Mouse (Mus musculus) MEL (cell line): Measurements from ENCODE around the gene Cbr4.

Experiments
- CTCF ChIP-seq, 3 experiments: IDR thresholded peaks in 2 of 3; conservative IDR thresholded peaks in 1 of 3; 2 replicates each; pipeline ENCODE4 v1.5.1; 2011 to 2012; ENCODE audit warnings: low read length in 3 of 3, low read depth in 2 of 3, mild to moderate bottlenecking in 2 of 3, improper control_type of control experiment in 1 of 3, inconsistent platforms in 1 of 3, mixed read lengths in 1 of 3, moderate library complexity in 1 of 3; ENCODE audit not compliant: control insufficient read depth in 1 of 3, insufficient read depth in 1 of 3, poor library complexity in 1 of 3, severe bottlenecking in 1 of 3
- ELF1 ChIP-seq: IDR thresholded peaks from 2 replicates; pipeline ENCODE4 v1.6.1; 2014; ENCODE audit warnings: low read depth, mild to moderate bottlenecking, inconsistent platforms, low read length, improper control_type of control experiment, moderate library complexity
- EP300 ChIP-seq, 2 experiments: IDR thresholded peaks; 2 replicates each; pipeline ENCODE4 v1.6.1; 2011; ENCODE audit warnings: improper control_type of control experiment in 2 of 2, low read length in 2 of 2, low read depth in 1 of 2, mild to moderate bottlenecking in 1 of 2
- GABPA ChIP-seq: IDR thresholded peaks from 2 replicates; pipeline ENCODE4 v1.6.1; 2012; ENCODE audit warnings: low read depth, mild to moderate bottlenecking, inconsistent platforms, low read length, improper control_type of control experiment, moderate library complexity
- GATA1 ChIP-seq: IDR thresholded peaks from 2 replicates; pipeline ENCODE4 v1.6.1; 2011; ENCODE audit warnings: low read depth, low read length, improper control_type of control experiment
- HCFC1 ChIP-seq: IDR thresholded peaks from 2 replicates; pipeline ENCODE4 v1.6.1; 2012; ENCODE audit warnings: low read depth, mild to moderate bottlenecking, inconsistent platforms, low read length, improper control_type of control experiment, moderate library complexity
- MAFK ChIP-seq: IDR thresholded peaks from 2 replicates; pipeline ENCODE4 v1.6.1; 2011; ENCODE audit warnings: low read depth, mild to moderate bottlenecking, low read length, improper control_type of control experiment, borderline replicate concordance
- MAX ChIP-seq: IDR thresholded peaks from 2 replicates; pipeline ENCODE4 v1.6.1; 2011; ENCODE audit warnings: low read length, improper control_type of control experiment
- MYB ChIP-seq: IDR thresholded peaks from 2 replicates; pipeline ENCODE4 v1.6.1; 2011; ENCODE audit warnings: mild to moderate bottlenecking, low read depth, low read length, improper control_type of control experiment
- POLR2A ChIP-seq, 2 experiments: IDR thresholded peaks; 2 replicates each; pipeline ENCODE4 v1.6.1; 2011 to 2012; ENCODE audit warnings: low read length in 2 of 2, mild to moderate bottlenecking in 2 of 2, control low read depth in 1 of 2, improper control_type of control experiment in 1 of 2, low read depth in 1 of 2, moderate library complexity in 1 of 2; ENCODE audit not compliant: control insufficient read depth in 1 of 2, insufficient read depth in 1 of 2, poor library complexity in 1 of 2
- POLR2AphosphoS2 ChIP-seq: IDR thresholded peaks from 2 replicates; pipeline ENCODE4 v1.6.1; 2011; ENCODE audit warnings: low read length, improper control_type of control experiment
- RAD21 ChIP-seq: IDR thresholded peaks from 2 replicates; pipeline ENCODE4 v1.6.1; 2011; ENCODE audit warnings: mild to moderate bottlenecking, low read depth, low read length, improper control_type of control experiment
- USF1 ChIP-seq: IDR thresholded peaks from 2 replicates; pipeline ENCODE4 v1.6.1; 2014; ENCODE audit warnings: low read depth, mild to moderate bottlenecking, inconsistent platforms, low read length, improper control_type of control experiment, moderate library complexity

DNA sequence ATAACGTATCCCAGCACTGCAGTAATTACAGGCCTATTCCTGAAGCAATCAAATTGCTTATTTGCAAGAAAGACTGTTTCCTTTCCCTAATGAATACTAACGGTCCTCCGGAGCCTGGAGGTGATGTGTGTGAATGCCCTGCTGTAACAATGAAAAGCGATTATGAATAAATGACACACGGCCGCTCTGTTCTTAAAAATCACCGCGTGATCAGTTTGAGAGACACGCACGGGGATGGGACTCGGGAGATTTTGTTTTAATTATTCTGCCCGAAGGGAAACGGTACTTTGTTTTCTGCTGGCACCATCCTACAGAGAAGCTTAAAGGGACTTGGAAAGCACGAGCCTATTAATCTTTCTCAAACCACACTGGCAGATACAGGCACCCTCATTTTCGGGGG is 41.2 kb upstream of the Cbr4 start:
- no peak for TF ChIP-seq EP300 (IDR thresholded peaks at IDR 0.05; ENCODE audit: low read depth in 1 of 2, low read length in 2 of 2)
- no peak for TF ChIP-seq RAD21
- TF ChIP-seq POLR2A (IDR thresholded peaks at IDR 0.05; ENCODE audit: control insufficient read depth in 1 of 2, insufficient read depth in 1 of 2, low read depth in 1 of 2, low read length in 2 of 2, poor library complexity in 1 of 2), result no peak
- TF ChIP-seq GATA1, result no peak
- TF ChIP-seq ELF1, result no peak
- TF ChIP-seq CTCF (IDR thresholded peaks at IDR 0.05 in 2 of 3, conservative IDR thresholded peaks at IDR 0.05 in 1 of 3; ENCODE audit: control insufficient read depth in 1 of 3, insufficient read depth in 1 of 3, low read depth in 2 of 3, low read length in 3 of 3, poor library complexity in 1 of 3, severe bottlenecking in 1 of 3), result no peak
- TF ChIP-seq GABPA, result no peak
- no peak for TF ChIP-seq HCFC1
- TF ChIP-seq POLR2AphosphoS2, result no peak
- no peak for TF ChIP-seq MYB
- TF ChIP-seq MAFK, result no peak
- TF ChIP-seq USF1, result no peak
- TF ChIP-seq MAX, result no peak
